Mouse (Mus musculus): ENCODE results near the gene Pqlc3. TPM values are rescaled to one million over a fixed set of nuclear protein-coding genes. Genes with fewer than 3 reads are reported as not detected.

Pqlc3 gene
- polyA plus RNA-seq, 1 experiment, result 40.1 TPM

DNA sequence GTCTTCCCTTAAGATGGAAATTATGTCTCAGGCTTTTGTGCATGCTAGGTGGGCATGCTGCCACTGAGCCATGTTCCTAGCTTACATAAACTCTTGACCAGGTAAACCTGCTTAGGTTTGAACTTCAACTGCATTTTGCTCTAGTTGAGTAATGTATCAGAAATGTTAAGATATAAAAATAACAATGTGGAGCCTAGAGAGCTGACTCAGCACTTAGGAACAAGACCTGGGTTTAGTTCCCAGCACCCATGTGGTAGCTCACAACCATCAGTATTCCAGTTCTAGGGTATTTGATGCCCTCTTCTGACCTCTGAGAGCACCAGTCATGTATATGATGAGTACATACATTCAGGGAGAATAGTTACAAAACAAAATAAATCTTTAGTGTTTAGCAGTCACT is 23.1 kb downstream of the Pqlc3 start:
- Histone ChIP-seq H3K9me3 (replicated peaks; ENCODE audit: control insufficient read depth, insufficient read depth, low read length, poor library complexity, severe bottlenecking) (no peaks in the 10 kb centered on the region), H3K4me3 (ENCODE audit: low read depth, low read length) (no peak overlapping the region), H3K27me3 (ENCODE audit: control insufficient read depth, insufficient read depth, low read length, poor library complexity, severe bottlenecking) (no peaks in the 10 kb centered on the region), H3K36me3 (ENCODE audit: control insufficient read depth, insufficient read depth, low read length, poor library complexity, severe bottlenecking) (peaks cover 35% of the 10 kb centered on the region), H3K4me1 (ENCODE audit: control insufficient read depth, insufficient read depth, low read length) (no peaks in the 10 kb centered on the region), H3K9ac (ENCODE audit: low read depth, poor library complexity, severe bottlenecking) (no peak overlapping the region), H3K27ac (ENCODE audit: insufficient read depth, low read length) (no peak overlapping the region)
- no peak for TF ChIP-seq CTCF (IDR thresholded peaks at IDR 0.05; ENCODE audit: low read depth, low read length)
- TF ChIP-seq POLR2A (IDR thresholded peaks at IDR 0.05; ENCODE audit: insufficient read depth, low read length), result no peak
- TF ChIP-seq EP300 (IDR thresholded peaks at IDR 0.05; ENCODE audit: insufficient read depth, low read depth, low read length), result no peak

DNA sequence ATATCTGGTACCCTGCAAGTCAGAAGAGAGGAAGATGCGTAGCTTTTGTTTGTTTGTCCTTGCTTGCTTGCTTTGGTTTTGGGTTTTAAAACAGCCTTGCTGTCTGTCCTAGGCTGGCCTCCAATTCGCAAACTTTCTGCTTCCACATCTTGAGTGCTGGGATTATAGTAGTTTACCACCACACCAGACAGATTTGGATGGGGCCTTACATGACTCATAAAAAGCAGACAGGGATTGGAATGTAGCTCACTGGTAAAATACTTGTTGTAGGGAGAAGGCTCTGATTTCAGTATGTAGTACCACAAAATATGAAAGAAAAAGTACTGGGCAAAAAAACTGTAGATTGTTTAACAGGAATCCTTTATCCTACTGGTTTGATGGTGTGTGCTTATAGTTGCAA is 33.4 kb downstream of the Pqlc3 start:
- no peak overlapping the region for H3K9ac ChIP-seq (ENCODE audit: low read depth, poor library complexity, severe bottlenecking)
- H3K27ac ChIP-seq (ENCODE audit: insufficient read depth, low read length), result no peak overlapping the region
- TF ChIP-seq CTCF (IDR thresholded peaks at IDR 0.05; ENCODE audit: low read depth, low read length) (no peak), EP300 (IDR thresholded peaks at IDR 0.05; ENCODE audit: insufficient read depth, low read depth, low read length) (no peak), POLR2A (IDR thresholded peaks at IDR 0.05; ENCODE audit: insufficient read depth, low read length) (no peak)
- no peaks in the 10 kb centered on the region for H3K27me3 ChIP-seq (ENCODE audit: control insufficient read depth, insufficient read depth, low read length, poor library complexity, severe bottlenecking)
- no peaks in the 10 kb centered on the region for H3K9me3 ChIP-seq (replicated peaks; ENCODE audit: control insufficient read depth, insufficient read depth, low read length, poor library complexity, severe bottlenecking)
- H3K4me1 ChIP-seq (ENCODE audit: control insufficient read depth, insufficient read depth, low read length), result no peaks in the 10 kb centered on the region
- peaks cover 8% of the 10 kb centered on the region for H3K36me3 ChIP-seq (ENCODE audit: control insufficient read depth, insufficient read depth, low read length, poor library complexity, severe bottlenecking)
- no peak overlapping the region for H3K4me3 ChIP-seq (ENCODE audit: low read depth, low read length)

DNA sequence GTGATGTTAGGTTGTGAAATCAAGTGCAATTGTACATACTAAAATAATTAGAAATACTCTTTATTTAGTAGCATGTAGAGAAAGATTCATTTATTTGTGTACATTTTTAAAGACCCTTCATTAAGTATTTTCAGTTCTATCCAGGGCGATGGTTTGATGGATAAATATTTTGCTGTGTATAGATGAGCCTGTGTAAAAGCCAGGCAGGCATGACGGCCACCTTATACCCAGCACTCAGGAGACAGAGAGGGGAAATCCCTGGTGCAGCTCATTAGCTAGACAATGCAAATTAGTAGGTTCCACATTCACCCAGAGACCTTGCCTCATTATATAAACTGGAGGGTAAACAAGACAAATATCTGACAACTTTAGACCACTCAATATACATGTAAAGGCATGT is 36.9 kb downstream of the Pqlc3 start:
- H3K27ac ChIP-seq (ENCODE audit: insufficient read depth, low read length), result no peak overlapping the region
- no peaks in the 10 kb centered on the region for H3K4me1 ChIP-seq (ENCODE audit: control insufficient read depth, insufficient read depth, low read length)
- H3K4me3 ChIP-seq (ENCODE audit: low read depth, low read length), result no peak overlapping the region
- TF ChIP-seq POLR2A (IDR thresholded peaks at IDR 0.05; ENCODE audit: insufficient read depth, low read length) (no peak), EP300 (IDR thresholded peaks at IDR 0.05; ENCODE audit: insufficient read depth, low read depth, low read length) (no peak), CTCF (IDR thresholded peaks at IDR 0.05; ENCODE audit: low read depth, low read length) (no peak)
- no peaks in the 10 kb centered on the region for H3K27me3 ChIP-seq (ENCODE audit: control insufficient read depth, insufficient read depth, low read length, poor library complexity, severe bottlenecking)
- H3K9ac ChIP-seq (ENCODE audit: low read depth, poor library complexity, severe bottlenecking), result no peak overlapping the region
- peaks cover 24% of the 10 kb centered on the region for H3K36me3 ChIP-seq (ENCODE audit: control insufficient read depth, insufficient read depth, low read length, poor library complexity, severe bottlenecking)
- H3K9me3 ChIP-seq (replicated peaks; ENCODE audit: control insufficient read depth, insufficient read depth, low read length, poor library complexity, severe bottlenecking), result no peaks in the 10 kb centered on the region

DNA sequence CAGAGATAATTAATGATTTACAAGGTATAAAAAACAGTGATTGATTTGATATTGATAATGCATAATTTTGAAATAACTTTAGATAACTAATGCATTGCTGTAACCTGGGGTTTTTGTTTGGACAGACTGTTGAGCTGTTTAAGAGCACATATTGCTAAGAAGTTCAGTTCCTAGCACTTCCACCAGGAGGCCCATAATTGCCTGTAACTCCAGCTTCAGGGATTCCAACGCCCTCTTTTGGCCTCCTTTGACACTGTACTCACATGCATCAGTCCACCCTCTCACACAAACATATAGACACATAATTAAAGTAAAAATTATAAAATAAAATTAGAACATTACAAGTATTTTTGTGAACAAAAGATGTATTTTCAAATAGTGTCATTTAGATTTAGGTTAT is 41.4 kb downstream of the Pqlc3 start:
- Histone ChIP-seq H3K4me1 (ENCODE audit: control insufficient read depth, insufficient read depth, low read length) (no peaks in the 10 kb centered on the region), H3K27ac (ENCODE audit: insufficient read depth, low read length) (no peak overlapping the region), H3K27me3 (ENCODE audit: control insufficient read depth, insufficient read depth, low read length, poor library complexity, severe bottlenecking) (no peaks in the 10 kb centered on the region), H3K36me3 (ENCODE audit: control insufficient read depth, insufficient read depth, low read length, poor library complexity, severe bottlenecking) (peaks cover 25% of the 10 kb centered on the region), H3K9ac (ENCODE audit: low read depth, poor library complexity, severe bottlenecking) (no peak overlapping the region), H3K4me3 (ENCODE audit: low read depth, low read length) (no peak overlapping the region), H3K9me3 (replicated peaks; ENCODE audit: control insufficient read depth, insufficient read depth, low read length, poor library complexity, severe bottlenecking) (no peaks in the 10 kb centered on the region)
- TF ChIP-seq CTCF (IDR thresholded peaks at IDR 0.05; ENCODE audit: low read depth, low read length) (peak; percentile 18), EP300 (IDR thresholded peaks at IDR 0.05; ENCODE audit: insufficient read depth, low read depth, low read length) (no peak)

DNA sequence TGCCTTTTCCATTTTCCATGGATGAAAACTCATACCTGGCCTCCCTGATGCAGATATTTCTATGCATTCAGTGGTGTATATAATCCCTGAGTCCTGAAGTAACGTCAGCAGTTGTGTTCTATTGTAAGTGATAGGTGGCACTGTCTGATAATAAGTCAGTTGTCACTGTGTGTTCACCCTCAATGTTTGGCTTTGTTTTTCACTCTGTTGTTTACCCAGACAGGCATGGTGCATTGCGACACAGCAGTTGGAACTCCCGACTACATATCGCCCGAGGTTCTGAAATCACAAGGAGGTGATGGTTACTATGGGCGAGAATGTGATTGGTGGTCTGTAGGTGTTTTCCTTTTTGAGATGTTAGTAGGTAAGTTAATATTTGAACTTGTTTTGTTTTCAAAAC is 52.0 kb downstream of the Pqlc3 start:
- Histone ChIP-seq H3K4me3 (ENCODE audit: low read depth, low read length) (no peak overlapping the region), H3K4me1 (ENCODE audit: control insufficient read depth, insufficient read depth, low read length) (no peaks in the 10 kb centered on the region), H3K9ac (ENCODE audit: low read depth, poor library complexity, severe bottlenecking) (no peak overlapping the region), H3K36me3 (ENCODE audit: control insufficient read depth, insufficient read depth, low read length, poor library complexity, severe bottlenecking) (peaks cover 2% of the 10 kb centered on the region), H3K9me3 (replicated peaks; ENCODE audit: control insufficient read depth, insufficient read depth, low read length, poor library complexity, severe bottlenecking) (no peaks in the 10 kb centered on the region), H3K27ac (ENCODE audit: insufficient read depth, low read length) (no peak overlapping the region), H3K27me3 (ENCODE audit: control insufficient read depth, insufficient read depth, low read length, poor library complexity, severe bottlenecking) (no peaks in the 10 kb centered on the region)
- no peak for TF ChIP-seq POLR2A (IDR thresholded peaks at IDR 0.05; ENCODE audit: insufficient read depth, low read length)

DNA sequence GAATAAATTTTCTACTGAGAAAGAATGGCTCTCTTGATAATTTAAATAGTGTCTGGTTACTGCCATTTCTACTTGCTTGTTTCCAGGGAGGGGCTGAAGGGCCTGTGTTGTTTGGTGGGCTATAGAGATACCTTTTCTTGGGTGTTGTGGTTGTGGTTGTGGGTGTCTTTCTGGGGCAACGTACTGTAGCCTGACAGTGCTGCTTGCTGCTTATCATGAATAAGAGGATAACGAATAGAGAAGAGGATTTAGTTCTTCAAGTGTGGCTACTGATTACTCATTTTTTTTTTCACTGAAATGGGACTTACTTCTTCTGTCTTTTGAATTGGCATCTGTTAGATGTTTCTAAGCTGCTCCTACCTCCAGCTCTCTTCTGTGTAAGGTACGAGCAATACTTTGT is 58.2 kb downstream of the Pqlc3 start:
- no peaks in the 10 kb centered on the region for H3K27me3 ChIP-seq (ENCODE audit: control insufficient read depth, insufficient read depth, low read length, poor library complexity, severe bottlenecking)
- TF ChIP-seq POLR2A (IDR thresholded peaks at IDR 0.05; ENCODE audit: insufficient read depth, low read length) (no peak), EP300 (IDR thresholded peaks at IDR 0.05; ENCODE audit: insufficient read depth, low read depth, low read length) (no peak), CTCF (IDR thresholded peaks at IDR 0.05; ENCODE audit: low read depth, low read length) (no peak)
- no peak overlapping the region for H3K9ac ChIP-seq (ENCODE audit: low read depth, poor library complexity, severe bottlenecking)

More for the DNA sequence above, 58.2 kb downstream of the Pqlc3 start:
- Histone ChIP-seq H3K4me3 (ENCODE audit: low read depth, low read length) (no peak overlapping the region), H3K27ac (ENCODE audit: insufficient read depth, low read length) (no peak overlapping the region), H3K4me1 (ENCODE audit: control insufficient read depth, insufficient read depth, low read length) (no peaks in the 10 kb centered on the region), H3K36me3 (ENCODE audit: control insufficient read depth, insufficient read depth, low read length, poor library complexity, severe bottlenecking) (peaks cover 5% of the 10 kb centered on the region), H3K9me3 (replicated peaks; ENCODE audit: control insufficient read depth, insufficient read depth, low read length, poor library complexity, severe bottlenecking) (no peaks in the 10 kb centered on the region)

Other genes with a start within 250 kb of the Pqlc3 start
- 10.2 and 11.5 TPM in 2 replicates for gene Greb1, start 199.5 kb downstream of the Pqlc3 start, polyA plus RNA-seq (2011; ENCODE audit: insufficient read depth, insufficient read length, low read depth, missing spikeins)
- 22.2 and 25.4 TPM in 2 replicates for gene E2f6, start 189.4 kb downstream of the Pqlc3 start, polyA plus RNA-seq (2011; ENCODE audit: insufficient read depth, insufficient read length, low read depth, missing spikeins)
- 85.3 and 95.1 TPM in 2 replicates for gene Rock2, start 105.5 kb downstream of the Pqlc3 start, polyA plus RNA-seq (2011; ENCODE audit: insufficient read depth, insufficient read length, low read depth, missing spikeins)
- gene 2410004P03Rik, start 11.3 kb upstream of the Pqlc3 start, polyA plus RNA-seq (2011; ENCODE audit: insufficient read depth, insufficient read length, low read depth, missing spikeins), result 0.28 and 0.90 TPM in 2 replicates
- 0.18 and 0.25 TPM in 2 replicates for gene Kcnf1, start 176.5 kb upstream of the Pqlc3 start, polyA plus RNA-seq (2011; ENCODE audit: insufficient read depth, insufficient read length, low read depth, missing spikeins)